Mouse (Mus musculus) cerebellum, adult 9-10 months (tissue): Measurements from ENCODE around the gene Anxa6.

Source experiments
- DNase-seq: peaks from one replicate; pipeline ENCODE4 v3.0.0; 2022

The Anxa6 gene

DNA sequence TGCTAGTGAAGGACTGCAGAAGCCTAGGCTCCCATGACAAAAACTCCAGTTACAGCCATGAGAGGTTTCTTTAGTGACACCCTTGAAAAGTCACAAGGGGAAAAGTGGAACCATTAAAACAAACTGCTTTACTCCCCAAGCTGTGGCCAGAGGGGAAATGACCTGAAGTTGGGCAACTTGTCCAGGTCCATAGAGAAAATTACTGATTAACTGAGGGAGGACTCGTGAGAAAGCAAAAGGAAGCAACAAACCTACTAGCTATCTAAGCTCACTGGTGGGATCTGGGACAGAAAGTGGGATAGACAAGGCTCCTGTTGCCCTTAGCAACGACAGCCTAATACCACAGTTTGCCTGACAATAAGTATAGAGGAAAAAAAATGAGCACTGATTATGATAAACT, 4.7 kb downstream of the Anxa6 start:
- no peak for DNase-seq

DNA sequence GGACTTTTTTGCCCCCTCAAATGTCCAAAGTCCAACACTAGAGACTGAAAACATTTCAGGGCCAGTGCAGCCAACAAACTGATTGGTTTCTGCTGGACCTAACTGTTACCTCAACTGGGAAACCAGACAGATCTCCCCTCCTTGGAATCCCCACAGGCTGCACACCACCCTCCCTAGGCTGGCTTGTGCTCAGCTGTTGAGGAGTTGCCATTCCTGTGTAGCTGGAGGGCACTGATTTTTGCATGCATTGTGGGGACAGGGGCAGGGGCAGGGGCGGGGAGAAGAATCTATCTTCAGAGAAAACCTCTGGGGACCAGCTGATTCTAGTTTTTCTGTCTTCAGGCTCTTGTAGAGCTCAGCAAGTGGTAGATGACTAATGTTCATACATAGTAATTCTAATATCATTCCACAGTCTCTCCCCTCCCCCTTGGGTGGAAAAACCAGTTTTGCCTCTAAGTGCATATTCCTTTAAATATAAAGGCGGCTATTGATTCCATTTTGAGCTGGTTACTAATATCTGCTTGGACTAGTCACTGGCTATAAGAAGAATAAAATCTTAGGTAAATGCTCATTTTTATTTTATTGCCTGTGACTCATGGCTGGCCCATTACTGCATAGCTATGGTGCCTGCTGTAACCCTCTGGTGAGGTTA, 5.9 kb downstream of the Anxa6 start:
- DNase-seq = no peak

GRCm38 (mm10) chr11:55025896-55026295, 7.3 kb downstream of the Anxa6 start:
- peak; percentile 60 for DNase-seq

DNA sequence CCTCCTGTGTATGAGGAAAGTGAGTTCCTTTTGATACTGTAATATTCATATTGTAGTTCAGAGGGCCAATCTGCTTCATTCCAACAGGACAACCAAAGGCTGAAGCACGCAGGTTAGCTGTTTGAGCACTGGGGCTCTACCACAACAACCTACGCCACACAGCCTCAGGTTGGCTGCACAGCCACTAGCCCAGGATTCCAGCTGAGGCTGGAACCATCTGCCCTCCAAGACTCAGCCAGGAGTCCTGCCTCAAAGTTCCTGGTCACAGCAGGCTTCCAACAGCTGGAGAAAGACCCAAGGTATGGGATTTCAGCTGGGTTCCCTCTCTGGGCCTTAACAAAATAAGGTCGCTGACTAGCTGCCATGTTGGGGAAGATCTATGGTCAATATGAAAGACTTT, 9.7 kb downstream of the Anxa6 start:
- DNase-seq = no peak

- DNase-seq = no peak
These were observed 10.1 kb downstream of the Anxa6 start for GRCm38 (mm10) chr11:55023049-55023564.

GRCm38 (mm10) chr11:55022508-55022907, 10.7 kb downstream of the Anxa6 start:
- DNase-seq = no peak

- no peak for DNase-seq
These were observed 11.4 kb downstream of the Anxa6 start for GRCm38 (mm10) chr11:55021859-55022258.

DNA sequence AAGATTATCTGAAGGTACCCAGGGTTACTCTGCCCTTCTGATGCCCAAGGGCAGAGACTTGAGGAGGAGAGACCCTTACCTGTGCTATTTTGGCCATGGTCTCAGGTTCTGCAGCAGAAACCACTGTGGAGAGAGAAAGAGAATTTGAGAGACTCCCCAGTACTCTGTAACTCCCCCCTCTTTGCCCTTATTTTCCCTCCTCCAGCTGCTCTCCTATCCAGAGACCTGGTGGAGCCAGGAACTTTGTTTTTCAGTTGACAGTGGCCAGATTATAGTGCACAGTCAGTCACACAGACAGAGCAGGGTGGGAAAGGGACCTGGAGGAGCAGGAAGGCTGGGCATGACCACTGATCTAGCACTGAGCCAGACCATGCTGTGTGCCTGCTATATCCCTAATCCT, 11.8 kb downstream of the Anxa6 start:
- no peak for DNase-seq

DNA sequence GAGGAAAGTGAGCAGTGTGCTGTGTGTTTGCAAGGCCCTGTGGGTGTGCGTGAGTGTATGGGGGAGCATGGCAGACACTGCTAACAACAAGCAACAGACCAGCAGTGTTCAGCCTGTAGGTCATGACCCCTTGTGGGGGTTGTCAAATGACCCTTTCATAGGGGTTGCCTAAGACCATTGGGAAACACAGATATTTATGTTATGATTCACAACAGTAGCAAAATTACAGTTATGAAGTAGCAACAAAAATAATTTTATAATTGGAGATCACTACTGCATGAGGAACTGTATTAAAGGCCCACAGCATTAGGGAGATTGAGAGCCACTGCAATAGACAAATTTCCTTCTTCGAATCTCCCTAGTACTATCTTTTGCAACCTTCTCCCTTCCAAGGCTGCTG, 13.5 kb downstream of the Anxa6 start:
- DNase-seq = no peak

GRCm38 (mm10) chr11:55018034-55018433, 15.2 kb downstream of the Anxa6 start:
- no peak for DNase-seq

- DNase-seq = no peak
These were observed 16.0 kb downstream of the Anxa6 start for GRCm38 (mm10) chr11:55017201-55017600.

GRCm38 (mm10) chr11:55016758-55017157, 16.5 kb downstream of the Anxa6 start:
- no peak for DNase-seq

- peak; percentile 77 for DNase-seq
These were observed 17.4 kb downstream of the Anxa6 start for GRCm38 (mm10) chr11:55015831-55016241.

- DNase-seq = peak; percentile 42
These were observed 18.0 kb downstream of the Anxa6 start for GRCm38 (mm10) chr11:55015264-55015663.

GRCm38 (mm10) chr11:55013802-55014201, 19.4 kb downstream of the Anxa6 start:
- DNase-seq = no peak

DNA sequence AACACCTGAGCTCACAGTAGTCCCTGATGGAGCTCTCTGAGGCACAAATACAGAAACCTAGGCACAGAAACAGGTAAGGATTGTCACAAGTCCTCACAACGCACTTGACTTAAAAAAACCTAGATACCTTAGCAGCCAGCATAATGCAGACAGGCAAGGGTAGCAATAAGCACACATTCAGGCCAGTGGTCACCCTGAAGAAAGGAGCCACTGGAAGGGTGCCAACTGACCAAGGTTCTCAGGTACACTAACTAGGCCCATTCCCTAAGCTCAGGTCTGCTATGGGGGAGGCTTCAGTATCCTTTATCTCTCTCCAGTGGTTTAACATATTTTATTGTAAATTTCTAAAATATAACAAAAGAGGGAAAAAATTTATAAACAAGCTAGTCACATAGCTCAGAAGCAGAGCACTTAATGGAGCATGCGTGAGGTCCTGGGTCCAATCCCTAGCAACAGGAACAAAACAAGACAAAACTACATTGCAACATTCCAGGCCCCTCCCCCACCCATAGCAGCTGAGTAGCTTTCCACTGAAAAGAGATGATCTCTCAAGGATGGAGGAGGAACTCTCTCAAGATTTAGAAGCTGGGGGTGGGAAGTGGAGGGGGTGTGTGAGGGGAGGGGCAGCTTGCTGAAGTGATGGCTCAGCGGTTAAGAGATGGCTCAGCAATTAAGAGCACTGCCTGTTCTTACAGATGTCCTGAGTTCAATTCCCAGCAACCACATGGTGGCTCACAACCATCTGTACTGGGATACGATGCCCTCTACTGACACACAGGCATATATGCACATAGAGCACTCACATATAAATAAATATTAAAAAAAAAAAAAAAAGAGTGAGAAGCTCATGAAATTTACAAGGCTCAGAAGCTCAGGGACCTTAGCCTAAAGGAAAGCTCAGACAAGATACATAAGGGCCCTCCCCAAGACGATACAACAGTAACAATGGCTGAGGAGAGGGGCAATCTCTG, 20.4 kb downstream of the Anxa6 start:
- DNase-seq = no peak

GRCm38 (mm10) chr11:55011440-55011839, 21.8 kb downstream of the Anxa6 start:
- no peak for DNase-seq

DNA sequence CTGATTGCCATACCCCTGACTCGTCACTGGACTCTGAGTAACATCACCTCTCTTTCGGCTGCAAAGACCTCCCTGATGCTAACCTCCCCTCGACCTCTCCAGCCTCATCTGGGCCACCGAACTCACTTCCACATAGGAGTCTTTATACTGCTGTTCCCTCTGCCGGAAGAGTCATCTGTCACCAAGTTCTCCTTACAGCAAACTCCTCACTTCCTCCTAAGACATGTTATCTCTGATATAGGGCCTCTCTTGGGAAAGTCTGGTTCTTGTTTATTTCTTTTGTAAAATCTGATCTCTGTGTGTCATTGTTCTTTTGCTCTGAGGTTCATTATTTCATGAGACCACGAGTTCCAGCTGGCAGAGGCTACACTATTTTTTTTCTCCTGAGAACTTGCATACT, 25.0 kb downstream of the Anxa6 start:
- DNase-seq = no peak

DNA sequence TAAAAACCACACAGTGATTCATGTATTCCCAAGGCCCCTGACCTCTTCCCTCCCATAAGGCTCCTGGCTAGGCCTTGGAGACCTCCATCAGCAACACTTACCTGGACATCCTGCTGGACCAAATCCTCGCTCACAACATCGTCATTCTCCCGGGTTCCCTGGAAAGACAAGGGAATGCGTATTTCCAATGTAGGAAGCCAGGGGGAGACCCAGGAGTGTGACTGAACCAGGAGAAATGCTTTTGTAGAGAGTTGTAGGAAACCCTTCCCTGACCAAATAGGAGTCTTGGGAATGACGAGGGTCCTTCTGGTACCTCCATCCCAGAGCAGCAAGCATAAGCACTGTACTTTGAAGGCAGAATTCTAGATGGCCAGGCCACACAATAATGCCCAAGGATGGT, 27.6 kb downstream of the Anxa6 start:
- no peak for DNase-seq

DNA sequence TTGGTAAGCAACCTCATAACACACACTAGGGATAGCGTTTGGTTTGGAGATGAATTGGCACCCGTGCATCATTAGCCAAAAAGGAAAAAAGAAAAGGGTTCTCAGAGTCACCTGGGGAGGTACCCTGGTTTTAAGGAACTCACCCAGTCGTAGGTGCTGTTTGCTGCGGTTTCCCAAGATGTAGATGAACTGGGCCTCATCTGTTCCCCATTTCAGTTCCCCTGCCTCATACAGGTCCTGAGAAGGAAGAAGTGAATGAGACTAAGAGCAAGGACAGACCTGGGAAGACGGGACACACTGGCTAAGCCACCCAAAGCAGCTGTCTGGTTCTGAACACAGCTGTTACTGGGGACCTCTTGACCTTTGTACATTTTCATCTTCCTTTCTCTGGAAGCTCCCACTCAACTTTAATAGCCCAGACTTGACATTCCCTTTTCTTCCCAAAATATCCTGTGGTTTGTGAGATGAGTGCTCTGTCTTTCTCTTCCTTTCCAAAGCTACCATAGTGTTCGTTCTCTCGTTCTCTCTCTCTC, 28.2 kb downstream of the Anxa6 start:
- no peak for DNase-seq

GRCm38 (mm10) chr11:54998708-54999107, 34.5 kb downstream of the Anxa6 start:
- no peak for DNase-seq

DNA sequence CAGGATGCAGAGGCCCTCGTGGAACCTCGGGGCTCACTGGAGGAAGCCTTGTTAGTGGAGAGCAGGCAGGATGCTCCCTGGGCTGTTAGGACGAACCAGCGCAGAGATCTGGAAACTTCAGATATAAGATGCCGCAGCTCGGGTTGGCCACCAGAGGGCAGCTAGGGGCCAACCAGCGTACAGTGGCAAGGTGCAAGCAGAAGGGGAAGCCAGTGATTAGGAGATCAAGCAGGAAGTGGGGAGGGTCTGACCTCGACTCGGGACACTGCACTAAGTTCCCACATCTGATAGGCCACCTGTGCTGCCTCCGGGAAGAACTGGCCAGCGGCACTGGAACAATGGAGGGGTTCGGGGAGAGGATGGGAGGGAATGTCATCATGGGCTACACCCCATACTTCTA, 35.0 kb downstream of the Anxa6 start:
- DNase-seq = peak; percentile 71

DNA sequence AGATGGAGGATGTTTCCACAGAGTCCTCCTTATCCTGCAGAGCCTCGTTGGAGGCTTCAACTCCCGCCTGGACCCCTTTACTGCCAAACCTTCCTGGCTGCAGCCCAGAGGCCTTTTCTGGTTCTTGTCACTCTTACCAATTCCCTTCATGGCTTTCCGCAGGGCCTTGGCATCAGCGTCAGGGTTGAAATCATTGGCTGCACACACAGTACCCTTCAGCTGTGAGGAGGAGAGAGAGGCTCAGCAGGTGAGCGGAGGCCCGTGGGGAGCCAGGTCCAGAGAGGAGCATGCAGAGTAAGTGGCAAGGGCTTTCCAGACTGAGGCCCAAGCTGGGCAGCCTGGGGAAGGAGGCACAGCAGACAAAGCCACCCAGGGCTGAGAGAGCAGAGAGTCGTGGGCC, 37.1 kb downstream of the Anxa6 start:
- DNase-seq = peak; percentile 61

DNA sequence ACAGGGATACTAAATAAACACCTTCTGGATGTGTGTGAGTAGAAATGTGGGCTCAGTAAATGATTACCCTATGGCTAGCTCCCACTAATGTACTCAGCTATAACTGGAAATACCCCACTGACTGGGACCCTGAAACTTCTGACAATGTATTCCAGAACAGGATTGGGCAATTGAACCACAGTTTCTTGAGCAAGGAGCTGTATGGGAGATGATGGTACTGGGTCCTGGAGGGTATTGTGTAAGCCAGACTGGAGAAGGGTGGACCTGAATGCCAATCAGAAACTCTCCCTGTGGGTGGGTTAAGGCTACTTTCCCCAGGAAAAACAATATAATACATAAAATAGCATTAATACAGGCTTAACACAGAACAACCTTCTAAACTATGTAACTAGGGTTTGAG, 43.3 kb downstream of the Anxa6 start:
- no peak for DNase-seq
